Mouse (Mus musculus): ENCODE results near the gene Dok7. TPM values are rescaled to one million over a fixed set of nuclear protein-coding genes. Genes with fewer than 3 reads are reported as not detected.
A peak's percentile ranks its signal among the peaks of the same experiment; 100 is the strongest.

Dok7 gene
- polyA plus RNA-seq, 1 experiment from 2014 or later, result 11.6 TPM

DNA sequence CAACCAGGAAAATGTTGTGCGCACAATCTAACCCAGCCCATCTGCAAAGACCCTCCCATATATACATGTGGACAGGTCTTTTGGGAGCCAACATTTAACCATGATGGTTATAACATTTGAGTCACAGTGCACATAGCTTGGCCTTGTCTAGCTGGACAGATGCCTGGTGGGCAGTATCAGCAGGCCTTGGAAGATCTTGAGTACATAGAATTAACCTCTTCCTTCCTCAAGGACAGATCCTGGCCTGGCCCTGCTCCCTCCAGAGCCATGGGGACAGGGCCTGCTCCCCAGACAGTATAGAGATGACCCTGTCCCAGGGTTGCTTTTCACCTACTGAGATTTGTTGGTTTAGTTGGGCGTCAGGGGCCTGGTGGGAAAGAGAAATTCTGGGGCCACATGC is 13.3 kb downstream of the Dok7 start:
- H3K9ac ChIP-seq, result no peak overlapping the region
- ATAC-seq (ENCODE audit: low FRiP score, low read depth), result no peak
- no peak overlapping the region for H3K4me3 ChIP-seq
- WGBS, result 87% methylated on average over 2 of the region's 2 CpGs
- no peak overlapping the region for H3K4me2 ChIP-seq
- no peaks in the 10 kb centered on the region for H3K27me3 ChIP-seq
- peaks cover 12% of the 10 kb centered on the region; the same call in 1 of the 2 replicates for H3K4me1 ChIP-seq (replicated peaks)
- no peaks in the 10 kb centered on the region for H3K36me3 ChIP-seq
- H3K9me3 ChIP-seq, result no peaks in the 10 kb centered on the region
- no peak overlapping the region for H3K27ac ChIP-seq (replicated peaks)

DNA sequence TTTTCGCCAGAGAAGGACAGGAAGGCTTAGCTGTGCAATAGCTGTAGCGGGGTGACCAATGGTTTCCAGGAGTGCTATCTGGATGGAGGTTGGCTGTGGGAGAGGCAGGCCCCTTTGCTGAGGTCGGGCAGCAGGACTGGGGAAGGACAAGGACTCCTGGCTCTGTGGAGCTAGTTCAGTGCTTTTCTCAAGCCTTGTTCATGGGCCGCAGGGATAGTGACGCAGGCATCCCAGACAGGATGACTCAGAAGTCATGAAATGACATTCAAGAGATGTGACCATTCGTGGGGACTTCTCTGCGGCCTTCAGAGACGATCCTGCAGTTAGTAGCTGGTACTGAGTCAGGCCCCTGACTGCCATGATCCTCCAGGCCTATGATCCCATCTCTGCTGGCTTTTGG is 13.7 kb downstream of the Dok7 start:
- Histone ChIP-seq H3K4me2 (no peak overlapping the region), H3K36me3 (peaks cover 2% of the 10 kb centered on the region; the same call in 1 of the 2 replicates), H3K9me3 (no peaks in the 10 kb centered on the region), H3K27ac (replicated peaks) (no peak overlapping the region), H3K9ac (no peak overlapping the region), H3K4me1 (replicated peaks) (peaks cover 12% of the 10 kb centered on the region; the same call in 1 of the 2 replicates), H3K27me3 (no peaks in the 10 kb centered on the region), H3K4me3 (no peak overlapping the region)
- no peak for ATAC-seq (ENCODE audit: low FRiP score, low read depth)
- WGBS, result 87% methylated on average over 8 of the region's 8 CpGs

- Histone ChIP-seq H3K4me2 (no peak overlapping the region), H3K4me3 (no peak overlapping the region), H3K9me3 (no peaks in the 10 kb centered on the region), H3K27me3 (no peaks in the 10 kb centered on the region), H3K27ac (replicated peaks) (peak overlapping the region; percentile 48; the same call in 1 of the 2 replicates), H3K9ac (no peak overlapping the region), H3K4me1 (replicated peaks) (peaks cover 12% of the 10 kb centered on the region; the same call in 1 of the 2 replicates), H3K36me3 (peaks cover 4% of the 10 kb centered on the region; the same call in 1 of the 2 replicates)
- peak; percentile 67; the same call in 1 of the 2 replicates for ATAC-seq (ENCODE audit: low FRiP score, low read depth)
- 25% methylated on average over 7 of the region's 7 CpGs for WGBS
Measured at GRCm38 (mm10) chr5:35070953-35071352, 14.4 kb downstream of the Dok7 start.

GRCm38 (mm10) chr5:35071855-35072254 is 15.3 kb downstream of the Dok7 start:
- Histone ChIP-seq H3K4me3 (no peak overlapping the region), H3K27ac (replicated peaks) (no peak overlapping the region), H3K9ac (no peak overlapping the region), H3K9me3 (no peaks in the 10 kb centered on the region), H3K4me1 (replicated peaks) (peaks cover 12% of the 10 kb centered on the region; the same call in 1 of the 2 replicates), H3K27me3 (no peaks in the 10 kb centered on the region), H3K36me3 (peaks cover 4% of the 10 kb centered on the region; the same call in 1 of the 2 replicates), H3K4me2 (no peak overlapping the region)
- 97% methylated on average over 6 of the region's 6 CpGs for WGBS
- no peak for ATAC-seq (ENCODE audit: low FRiP score, low read depth)

DNA sequence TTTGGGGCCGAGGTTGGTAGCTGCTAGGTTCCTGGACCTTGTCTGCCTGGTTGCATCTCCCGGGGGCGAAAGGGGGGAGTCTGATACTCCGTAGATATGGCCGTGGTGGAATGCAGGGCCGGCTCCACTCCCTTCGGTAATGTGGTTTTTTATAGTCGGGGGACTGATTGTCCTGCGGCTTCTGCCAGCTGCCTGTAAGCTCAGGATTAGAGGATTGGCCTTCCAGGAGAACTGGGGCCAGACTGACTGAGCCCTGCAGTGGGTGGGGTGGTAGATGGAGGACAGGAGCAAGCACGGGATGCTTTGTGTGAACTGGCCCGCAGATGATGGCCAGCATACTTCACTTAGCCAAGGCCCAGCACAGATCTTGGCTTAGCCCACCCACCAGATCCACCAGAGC is 16.7 kb downstream of the Dok7 start:
- WGBS, result 93% methylated on average over 11 of the region's 11 CpGs
- no peak overlapping the region for H3K27ac ChIP-seq (replicated peaks)
- ATAC-seq (ENCODE audit: low FRiP score, low read depth), result no peak

DNA sequence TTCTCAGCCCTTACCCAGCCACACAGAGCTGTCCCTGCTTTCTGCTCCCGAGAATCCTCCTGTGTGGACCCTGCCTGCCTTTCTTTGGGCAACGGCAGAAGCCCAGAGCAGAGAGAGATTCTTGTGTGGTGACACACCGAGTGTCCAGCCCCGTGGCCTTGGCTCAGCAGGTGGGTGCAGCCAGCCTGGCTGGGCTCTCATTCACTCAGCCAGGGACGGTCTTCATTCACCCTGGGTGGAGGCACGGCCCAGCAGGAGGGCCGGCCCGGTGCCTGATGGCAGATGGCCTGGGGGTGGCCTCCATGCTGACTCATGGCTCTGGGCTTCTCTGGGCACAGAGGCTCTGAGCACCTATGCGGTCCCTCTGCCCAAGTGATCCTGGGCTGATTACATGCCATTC is 17.4 kb downstream of the Dok7 start:
- Histone ChIP-seq H3K27me3 (peaks cover 4% of the 10 kb centered on the region; the same call in 1 of the 2 replicates), H3K4me3 (no peak overlapping the region), H3K27ac (replicated peaks) (no peak overlapping the region), H3K4me2 (no peak overlapping the region), H3K9me3 (no peaks in the 10 kb centered on the region), H3K36me3 (peaks cover 12% of the 10 kb centered on the region; the same call in 1 of the 2 replicates), H3K9ac (no peak overlapping the region), H3K4me1 (replicated peaks) (peaks cover 12% of the 10 kb centered on the region; the same call in 1 of the 2 replicates)
- no peak for ATAC-seq (ENCODE audit: low FRiP score, low read depth)
- 66% methylated on average over 9 of the region's 9 CpGs for WGBS

More for the DNA sequence above, 16.7 kb downstream of the Dok7 start:
- Histone ChIP-seq H3K4me2 (no peak overlapping the region), H3K27me3 (no peaks in the 10 kb centered on the region), H3K4me3 (no peak overlapping the region), H3K9ac (no peak overlapping the region), H3K36me3 (peaks cover 12% of the 10 kb centered on the region; the same call in 1 of the 2 replicates), H3K4me1 (replicated peaks) (peaks cover 12% of the 10 kb centered on the region; the same call in 1 of the 2 replicates), H3K9me3 (no peaks in the 10 kb centered on the region)

- Histone ChIP-seq H3K27ac (replicated peaks) (no peak overlapping the region), H3K4me3 (no peak overlapping the region), H3K4me1 (replicated peaks) (0 out of 2 replicates have a peak, but pooled peaks cover 3% of the 10 kb centered on the region), H3K36me3 (peaks cover 12% of the 10 kb centered on the region; the same call in 1 of the 2 replicates), H3K9me3 (no peaks in the 10 kb centered on the region), H3K9ac (no peak overlapping the region), H3K4me2 (no peak overlapping the region), H3K27me3 (peaks cover 9% of the 10 kb centered on the region; the same call in 1 of the 2 replicates)
- ATAC-seq (ENCODE audit: low FRiP score, low read depth), result no peak
- 92% methylated on average over 1 of the region's 1 CpGs for whole genome bisulfite sequencing
Measured at GRCm38 (mm10) chr5:35076369-35076768, 19.8 kb downstream of the Dok7 start.

DNA sequence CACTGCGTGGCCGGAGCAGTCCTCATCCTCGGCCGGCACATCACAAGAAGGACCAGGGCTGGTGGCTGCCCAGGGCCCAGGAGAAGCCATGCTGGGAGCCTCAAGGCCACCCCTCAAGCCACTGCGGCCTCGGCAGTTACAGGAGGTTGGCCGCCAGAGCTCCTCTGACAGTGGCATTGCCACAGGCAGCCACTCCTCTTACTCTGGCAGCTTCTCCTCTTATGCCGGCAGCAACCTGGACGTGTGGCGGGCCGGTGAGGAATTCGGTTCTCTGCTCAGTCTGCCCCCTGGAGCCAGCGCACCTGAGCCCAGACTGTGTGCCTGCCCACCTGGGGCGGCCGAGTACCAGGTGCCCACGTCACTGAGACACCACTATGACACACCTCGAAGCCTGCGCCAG is 22.5 kb downstream of the Dok7 start:
- H3K4me3 ChIP-seq, result no peak overlapping the region
- no peak overlapping the region for H3K4me2 ChIP-seq
- peaks cover 12% of the 10 kb centered on the region; the same call in 1 of the 2 replicates for H3K36me3 ChIP-seq
- 36% methylated on average over 18 of the region's 18 CpGs for WGBS
- ATAC-seq (ENCODE audit: low FRiP score, low read depth), result no peak
- H3K4me1 ChIP-seq (replicated peaks), result no peaks in the 10 kb centered on the region
- no peak overlapping the region for H3K9ac ChIP-seq
- H3K9me3 ChIP-seq, result no peaks in the 10 kb centered on the region
- peaks cover 9% of the 10 kb centered on the region; the same call in 1 of the 2 replicates for H3K27me3 ChIP-seq
- no peak overlapping the region for H3K27ac ChIP-seq (replicated peaks)

DNA sequence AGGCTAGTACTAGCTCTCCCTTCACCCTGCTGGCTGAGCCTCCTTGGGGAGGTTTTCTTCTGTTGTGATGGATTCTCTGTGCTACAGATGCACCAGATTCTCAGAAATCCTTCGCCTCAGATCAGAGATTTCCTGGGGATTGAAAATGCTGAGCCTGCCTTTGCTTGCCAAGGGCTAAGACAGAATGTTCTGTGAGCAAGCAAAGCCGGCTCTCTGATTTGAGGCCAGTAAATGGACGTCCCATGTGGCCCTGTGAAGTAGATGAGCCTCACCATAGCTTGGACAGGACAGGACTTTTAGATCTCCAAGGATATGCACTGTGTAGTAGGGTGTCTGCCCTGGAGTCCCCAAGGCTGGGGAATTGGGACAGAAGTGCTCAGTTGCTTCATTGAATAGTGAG is 28.3 kb downstream of the Dok7 start:
- Histone ChIP-seq H3K27me3 (no peaks in the 10 kb centered on the region), H3K4me1 (replicated peaks) (no peaks in the 10 kb centered on the region), H3K9me3 (no peaks in the 10 kb centered on the region), H3K36me3 (no peaks in the 10 kb centered on the region), H3K4me2 (no peak overlapping the region), H3K27ac (replicated peaks) (no peak overlapping the region), H3K9ac (no peak overlapping the region), H3K4me3 (no peak overlapping the region)
- ATAC-seq (ENCODE audit: low FRiP score, low read depth), result no peak
- 77% methylated on average over 3 of the region's 3 CpGs for WGBS

DNA sequence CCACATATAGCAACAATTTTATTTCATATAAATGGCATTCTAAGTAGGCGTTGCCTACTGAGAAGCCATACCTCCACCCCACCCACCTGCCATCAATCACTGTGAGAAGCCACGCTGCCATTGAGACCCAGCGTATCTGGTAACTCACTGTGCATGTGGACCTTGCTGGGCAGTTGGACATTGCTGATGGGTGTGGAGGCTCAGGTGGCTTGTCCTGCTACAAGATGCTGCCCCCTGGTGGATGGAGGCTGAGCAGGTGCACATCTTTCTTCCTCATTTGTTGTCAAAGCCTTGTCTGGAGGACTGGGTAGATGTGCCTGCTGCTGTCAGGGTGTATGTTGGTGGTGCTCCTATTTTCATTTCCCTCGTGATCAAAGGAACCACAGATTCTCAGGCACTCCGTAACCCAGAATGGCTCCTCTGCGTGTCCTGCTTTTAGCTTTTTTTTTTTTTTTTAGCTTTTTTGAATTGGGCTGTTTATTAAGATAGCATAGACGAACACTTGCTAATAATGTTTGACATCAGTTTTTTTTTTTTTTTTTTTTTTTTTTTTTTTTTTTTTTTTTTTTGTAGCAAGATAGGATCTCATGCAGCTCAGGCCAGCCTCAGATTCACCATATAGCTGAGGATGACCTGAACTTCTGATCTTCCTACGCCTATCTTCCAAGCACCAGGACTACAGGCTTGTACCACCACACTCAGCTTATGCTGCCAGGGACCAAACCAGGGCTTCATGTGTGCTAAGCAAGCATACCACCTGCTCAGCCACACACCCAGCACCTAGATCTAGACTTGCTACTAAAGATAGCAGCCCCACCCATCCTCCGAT is 32.4 kb downstream of the Dok7 start:
- no peaks in the 10 kb centered on the region for H3K4me1 ChIP-seq (replicated peaks)
- H3K4me3 ChIP-seq, result no peak overlapping the region
- no peaks in the 10 kb centered on the region for H3K27me3 ChIP-seq
- 70% methylated on average over 9 of the region's 9 CpGs for WGBS
- no peak overlapping the region for H3K4me2 ChIP-seq
- no peak for ATAC-seq (ENCODE audit: low FRiP score, low read depth)
- H3K36me3 ChIP-seq, result peaks cover 21% of the 10 kb centered on the region
- no peak overlapping the region for H3K27ac ChIP-seq (replicated peaks)
- H3K9ac ChIP-seq, result no peak overlapping the region
- no peaks in the 10 kb centered on the region for H3K9me3 ChIP-seq

DNA sequence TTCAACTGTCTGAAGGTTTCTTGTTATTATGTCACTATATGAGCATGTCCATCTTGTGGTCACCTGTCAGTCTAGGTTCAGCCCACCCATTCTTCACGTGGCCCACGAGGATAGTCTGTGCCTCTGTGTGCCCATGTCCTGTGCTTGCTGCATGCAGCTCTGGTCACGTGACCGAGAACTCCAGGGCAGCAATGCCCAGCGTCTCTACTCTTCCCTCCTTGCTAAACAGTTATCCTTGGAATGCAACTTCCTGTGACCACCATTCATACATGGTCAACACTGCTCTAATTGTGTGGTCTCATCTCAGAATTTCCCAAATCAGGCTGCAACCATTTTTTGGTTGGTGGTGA is 33.0 kb downstream of the Dok7 start:
- Histone ChIP-seq H3K4me2 (no peak overlapping the region), H3K36me3 (peaks cover 24% of the 10 kb centered on the region), H3K4me1 (replicated peaks) (no peaks in the 10 kb centered on the region), H3K9me3 (no peaks in the 10 kb centered on the region), H3K27ac (replicated peaks) (no peak overlapping the region), H3K4me3 (no peak overlapping the region), H3K27me3 (no peaks in the 10 kb centered on the region), H3K9ac (no peak overlapping the region)
- WGBS, result 86% methylated on average over 5 of the region's 5 CpGs
- ATAC-seq (ENCODE audit: low FRiP score, low read depth), result no peak

GRCm38 (mm10) chr5:35091636-35092035 is 35.1 kb downstream of the Dok7 start:
- Histone ChIP-seq H3K4me2 (no peak overlapping the region), H3K36me3 (peaks cover 44% of the 10 kb centered on the region), H3K9me3 (no peaks in the 10 kb centered on the region), H3K4me1 (replicated peaks) (no peaks in the 10 kb centered on the region), H3K27ac (replicated peaks) (no peak overlapping the region), H3K4me3 (no peak overlapping the region), H3K9ac (no peak overlapping the region), H3K27me3 (no peaks in the 10 kb centered on the region)
- no peak for ATAC-seq (ENCODE audit: low FRiP score, low read depth)
- WGBS, result 93% methylated on average over 3 of the region's 3 CpGs

Data from hindbrain, embryonic 15.5 days (tissue).